Mouse (Mus musculus) neural tube, embryonic 12.5 days (tissue): ENCODE measurements at regions not wholly inside any gene's neighbourhood (a gene's known extent, or its start where the extent isn't known, plus 50 kb on each side); places are given as distances from the start of the nearest gene placed in this dataset.

Experiments
- ATAC-seq: fragments of 200-750 bp; cut with Nextera tagmentation; 2 replicates; pipeline ENCODE4 v1.8.0; 2017; ENCODE audit warnings: low read depth, mild to moderate bottlenecking, moderate TSS enrichment, moderate library complexity; ENCODE audit not compliant: low FRiP score
- H3K27ac ChIP-seq: fragments of 300-500 bp; sonication (generic); 2 replicates; pipeline ENCODE4 v1.5.1; 2016
- H3K27me3 ChIP-seq: fragments of 300-500 bp; sonication (generic); replicated peaks from 2 replicates; pipeline ENCODE4 v1.6.1; 2016; ENCODE audit warnings: mild to moderate bottlenecking
- H3K36me3 ChIP-seq: fragments of 300-500 bp; sonication (generic); 2 replicates; pipeline ENCODE4 v1.6.1; 2016; ENCODE audit warnings: mild to moderate bottlenecking
- H3K4me1 ChIP-seq: fragments of 300-500 bp; sonication (generic); 2 replicates; pipeline ENCODE4 v1.6.1; 2016
- H3K4me2 ChIP-seq: fragments of 300-500 bp; sonication (generic); replicated peaks from 2 replicates; pipeline ENCODE4 v1.6.1; 2016; ENCODE audit warnings: mild to moderate bottlenecking
- H3K4me3 ChIP-seq: fragments of 300-500 bp; sonication (generic); 2 replicates; pipeline ENCODE4 v1.5.1; 2016
- H3K9ac ChIP-seq: fragments of 300-500 bp; sonication (generic); 2 replicates; pipeline ENCODE4 v1.6.1; 2016; ENCODE audit warnings: mild to moderate bottlenecking
- H3K9me3 ChIP-seq: fragments of 300-500 bp; sonication (generic); 2 replicates; pipeline ENCODE4 v1.6.1; 2016; ENCODE audit warnings: mild to moderate bottlenecking
- WGBS: fragments of 180-500 bp; shearing (Covaris S2); methylation state at CpG from one replicate; pipeline ENCODE4 v1.1.7; 2016; 5-methylcytosine and 5-hydroxymethylcytosine counted together

- H3K36me3 ChIP-seq = no peaks in the 10 kb centered on the region
- no peak overlapping the region for H3K9ac ChIP-seq
- no peak for ATAC-seq
- H3K9me3 ChIP-seq = no peaks in the 10 kb centered on the region
- H3K27me3 ChIP-seq = no peaks in the 10 kb centered on the region
- H3K4me3 ChIP-seq = no peak overlapping the region
- H3K4me2 ChIP-seq = no peak overlapping the region
- no peaks in the 10 kb centered on the region for H3K4me1 ChIP-seq
- 75% methylated on average over 2 of the region's 2 CpGs for WGBS
- no peak overlapping the region for H3K27ac ChIP-seq
These were observed 90.1 kb upstream of the Rasgrp1 start for GRCm38 (mm10) chr2:117432923-117433322.

DNA sequence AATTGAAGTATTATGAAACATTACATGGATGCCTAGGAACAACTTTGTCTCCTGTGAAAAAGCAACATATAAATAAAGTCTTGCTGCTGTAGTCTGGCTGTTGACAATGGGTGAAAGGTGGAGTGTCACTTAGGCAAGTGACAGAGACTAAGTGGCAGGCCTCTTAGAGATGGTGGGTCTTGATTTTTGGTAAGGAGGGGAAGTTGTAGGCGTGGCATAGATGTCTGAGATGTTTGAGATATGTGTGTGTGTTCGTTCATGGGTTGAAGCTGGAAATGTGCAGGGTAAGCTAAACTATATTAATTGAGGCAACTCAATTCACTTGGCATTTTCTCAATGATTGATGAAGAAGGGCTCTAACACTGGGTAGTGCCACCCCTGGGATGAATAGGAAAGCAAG, 90.7 kb upstream of the Rasgrp1 start:
- Histone ChIP-seq H3K27me3 (no peaks in the 10 kb centered on the region), H3K4me3 (no peak overlapping the region), H3K4me1 (no peaks in the 10 kb centered on the region), H3K9ac (no peak overlapping the region), H3K36me3 (no peaks in the 10 kb centered on the region), H3K9me3 (no peaks in the 10 kb centered on the region), H3K27ac (no peak overlapping the region), H3K4me2 (no peak overlapping the region)
- WGBS = 85% methylated on average over 2 of the region's 2 CpGs
- ATAC-seq = no peak

DNA sequence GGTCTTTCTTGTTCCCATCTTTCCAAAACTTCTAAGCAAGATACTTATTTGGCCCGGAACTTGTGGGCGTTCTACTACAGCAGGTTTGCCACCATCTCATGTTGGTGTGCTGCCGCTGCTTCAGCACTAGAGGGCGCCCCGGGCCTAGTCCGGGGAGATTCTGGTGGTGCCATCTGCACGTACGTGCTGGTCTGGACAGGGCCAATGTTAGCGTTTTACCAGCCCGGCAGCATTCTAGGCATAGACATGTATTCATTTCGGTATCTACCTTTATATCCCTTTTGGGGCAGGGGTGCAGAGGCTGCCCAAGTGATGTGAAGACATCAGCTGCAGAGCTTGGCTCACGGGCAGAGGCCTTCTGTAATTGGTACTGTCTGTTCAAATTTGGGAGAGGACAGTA, 95.3 kb upstream of the Rasgrp1 start:
- Histone ChIP-seq H3K27ac (no peak overlapping the region), H3K36me3 (no peaks in the 10 kb centered on the region), H3K4me1 (no peaks in the 10 kb centered on the region), H3K9ac (no peak overlapping the region), H3K9me3 (no peaks in the 10 kb centered on the region), H3K4me2 (no peak overlapping the region), H3K27me3 (no peaks in the 10 kb centered on the region), H3K4me3 (no peak overlapping the region)
- no peak for ATAC-seq
- WGBS = 86% methylated on average over 12 of the region's 12 CpGs

GRCm38 (mm10) chr2:117438586-117439371, 96.0 kb upstream of the Rasgrp1 start:
- Histone ChIP-seq H3K9me3 (no peaks in the 10 kb centered on the region), H3K4me1 (no peaks in the 10 kb centered on the region), H3K4me3 (no peak overlapping the region), H3K4me2 (no peak overlapping the region), H3K27ac (no peak overlapping the region), H3K36me3 (no peaks in the 10 kb centered on the region), H3K27me3 (no peaks in the 10 kb centered on the region), H3K9ac (no peak overlapping the region)
- peak; percentile 84 for ATAC-seq
- 66% methylated on average over 8 of the region's 8 CpGs for WGBS

DNA sequence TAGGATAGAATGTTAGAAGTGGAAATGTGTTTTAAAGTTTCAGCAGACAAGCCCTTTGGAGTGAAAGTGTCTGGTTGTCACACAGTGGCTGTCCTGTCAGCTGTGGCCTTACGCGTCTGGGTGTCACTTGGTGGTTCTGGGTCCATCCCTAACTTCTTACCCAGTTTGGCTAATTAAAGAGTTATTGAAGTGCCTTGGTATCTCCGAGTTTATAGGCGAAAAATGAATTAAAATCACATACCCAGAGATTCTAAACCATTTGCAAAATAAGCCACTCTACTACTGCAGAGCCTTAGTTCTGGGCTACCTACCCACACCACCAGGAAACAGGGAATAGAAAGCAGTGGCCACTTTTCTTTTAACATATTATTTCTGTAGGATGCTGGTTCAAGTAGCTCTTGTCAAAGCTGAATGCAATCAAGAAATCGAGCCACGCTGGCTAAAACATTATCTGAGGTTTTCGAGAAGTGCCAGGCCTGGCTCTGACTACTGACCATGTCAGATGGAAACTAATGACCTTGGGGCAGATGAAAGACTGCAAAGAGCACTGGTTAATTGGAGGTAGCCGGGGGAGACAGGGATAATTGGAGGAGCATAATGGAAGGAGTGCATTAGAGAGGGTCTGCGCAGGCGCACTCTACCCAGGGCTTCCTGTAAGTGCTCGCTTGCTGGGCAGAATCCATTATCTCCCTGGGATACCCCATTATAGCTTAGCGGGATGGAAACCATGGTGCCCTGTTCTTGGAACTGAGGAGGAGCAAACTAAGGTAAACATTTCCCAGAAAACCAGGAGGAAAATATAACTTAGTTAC, 96.8 kb upstream of the Rasgrp1 start:
- H3K27ac ChIP-seq = no peak overlapping the region

DNA sequence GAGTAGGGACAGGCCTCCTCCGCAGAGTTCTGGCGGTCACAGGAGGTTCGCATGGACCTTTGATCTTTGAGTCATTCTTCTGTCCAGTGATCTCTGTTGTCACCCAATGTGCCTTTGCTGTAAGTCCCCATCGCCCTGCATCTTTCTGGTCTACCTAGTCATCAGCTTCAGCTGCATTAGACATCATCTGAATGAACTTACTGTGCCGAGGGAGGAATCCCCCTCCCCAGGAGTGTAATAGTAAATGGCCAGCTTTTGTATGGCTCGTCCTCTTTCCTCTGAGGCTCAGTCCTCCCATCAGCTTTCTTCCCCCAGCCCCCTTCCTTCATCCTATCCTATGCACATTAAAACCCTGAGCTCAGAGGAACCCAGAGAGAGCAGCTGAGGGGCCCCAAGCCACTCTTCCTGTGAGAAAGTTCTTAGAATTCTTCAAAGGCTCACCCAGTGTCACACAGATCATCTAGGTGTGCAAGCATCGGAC, 98.0 kb upstream of the Rasgrp1 start:
- no peaks in the 10 kb centered on the region for H3K4me1 ChIP-seq
- ATAC-seq = no peak
- H3K4me2 ChIP-seq = no peak overlapping the region
- no peaks in the 10 kb centered on the region for H3K9me3 ChIP-seq
- no peak overlapping the region for H3K4me3 ChIP-seq
- H3K36me3 ChIP-seq = no peaks in the 10 kb centered on the region
- H3K27ac ChIP-seq = no peak overlapping the region
- 81% methylated on average over 7 of the region's 7 CpGs for WGBS
- H3K27me3 ChIP-seq = no peaks in the 10 kb centered on the region
- no peak overlapping the region for H3K9ac ChIP-seq

More for the DNA sequence above, 96.8 kb upstream of the Rasgrp1 start:
- H3K36me3 ChIP-seq = no peaks in the 10 kb centered on the region
- no peak overlapping the region for H3K4me2 ChIP-seq
- H3K4me1 ChIP-seq = no peaks in the 10 kb centered on the region
- no peaks in the 10 kb centered on the region for H3K9me3 ChIP-seq
- no peak overlapping the region for H3K4me3 ChIP-seq
- no peaks in the 10 kb centered on the region for H3K27me3 ChIP-seq
- no peak overlapping the region for H3K9ac ChIP-seq
- WGBS = 51% methylated on average over 12 of the region's 12 CpGs
- ATAC-seq = peak; percentile 75

GRCm38 (mm10) chr2:117442862-117443261, 100.1 kb upstream of the Rasgrp1 start:
- Histone ChIP-seq H3K27me3 (no peaks in the 10 kb centered on the region), H3K36me3 (no peaks in the 10 kb centered on the region), H3K9me3 (no peaks in the 10 kb centered on the region), H3K4me1 (no peaks in the 10 kb centered on the region), H3K27ac (no peak overlapping the region), H3K4me3 (no peak overlapping the region), H3K9ac (no peak overlapping the region), H3K4me2 (no peak overlapping the region)
- WGBS = 83% methylated on average over 4 of the region's 4 CpGs
- ATAC-seq = no peak

DNA sequence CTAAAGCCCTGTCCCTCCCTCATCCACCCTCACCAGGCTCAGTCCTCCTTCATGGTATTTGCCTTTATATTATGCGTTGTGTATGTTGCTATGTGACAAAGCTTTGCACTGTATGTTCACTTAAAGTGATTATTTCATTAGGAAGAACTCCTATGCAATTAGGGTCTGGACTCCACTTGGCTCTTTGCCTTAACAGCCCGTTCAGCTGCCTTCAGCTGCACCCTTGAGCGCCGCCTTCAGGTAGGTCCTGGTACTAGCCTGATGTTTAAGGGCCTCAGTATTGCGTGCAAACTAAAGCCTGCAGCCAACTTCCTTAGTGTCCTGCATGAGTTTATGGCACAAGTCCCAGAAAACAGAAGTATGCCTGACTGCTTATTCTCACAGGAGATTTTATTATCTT, 101.9 kb upstream of the Rasgrp1 start:
- H3K27ac ChIP-seq = no peak overlapping the region
- H3K36me3 ChIP-seq = no peaks in the 10 kb centered on the region
- no peaks in the 10 kb centered on the region for H3K27me3 ChIP-seq
- WGBS = 31% methylated on average over 5 of the region's 5 CpGs
- H3K9me3 ChIP-seq = no peaks in the 10 kb centered on the region
- no peak for ATAC-seq
- H3K4me3 ChIP-seq = no peak overlapping the region
- H3K4me2 ChIP-seq = no peak overlapping the region
- no peaks in the 10 kb centered on the region for H3K4me1 ChIP-seq
- no peak overlapping the region for H3K9ac ChIP-seq

GRCm38 (mm10) chr2:117446876-117447275, 104.1 kb upstream of the Rasgrp1 start:
- 88% methylated on average over 4 of the region's 4 CpGs for WGBS
- no peak overlapping the region for H3K27ac ChIP-seq
- H3K4me2 ChIP-seq = no peak overlapping the region
- H3K9ac ChIP-seq = no peak overlapping the region
- H3K27me3 ChIP-seq = no peaks in the 10 kb centered on the region
- H3K4me3 ChIP-seq = no peak overlapping the region
- ATAC-seq = no peak
- H3K9me3 ChIP-seq = no peaks in the 10 kb centered on the region
- H3K36me3 ChIP-seq = no peaks in the 10 kb centered on the region
- no peaks in the 10 kb centered on the region for H3K4me1 ChIP-seq

GRCm38 (mm10) chr2:117450172-117450865, 107.5 kb upstream of the Rasgrp1 start:
- no peaks in the 10 kb centered on the region for H3K4me1 ChIP-seq
- WGBS = 60% methylated on average over 7 of the region's 7 CpGs
- ATAC-seq = no peak

DNA sequence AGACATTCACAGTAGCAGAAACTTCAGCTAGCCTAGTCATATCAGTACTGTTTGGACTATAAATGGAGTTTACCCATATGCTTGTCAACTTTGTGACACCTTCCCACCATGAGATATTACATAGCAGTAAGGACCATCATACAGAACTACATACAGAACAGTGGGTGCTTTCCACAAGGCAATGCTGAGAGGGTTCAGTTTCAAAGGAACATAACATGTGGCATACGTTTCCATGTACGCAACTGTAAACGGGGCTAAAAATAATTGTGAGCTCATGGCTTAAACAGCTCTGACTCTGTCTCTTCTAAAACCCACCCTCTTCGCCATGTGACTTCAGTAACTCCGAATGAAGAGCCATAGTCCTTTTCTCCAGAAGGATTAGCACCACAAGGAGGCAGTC, 109.0 kb upstream of the Rasgrp1 start:
- H3K27ac ChIP-seq = no peak overlapping the region
- H3K9me3 ChIP-seq = no peaks in the 10 kb centered on the region
- WGBS = 89% methylated on average over 5 of the region's 5 CpGs
- no peak for ATAC-seq
- no peak overlapping the region for H3K4me2 ChIP-seq
- H3K27me3 ChIP-seq = no peaks in the 10 kb centered on the region
- no peaks in the 10 kb centered on the region for H3K36me3 ChIP-seq
- no peak overlapping the region for H3K4me3 ChIP-seq
- no peak overlapping the region for H3K9ac ChIP-seq
- H3K4me1 ChIP-seq = peaks cover 5% of the 10 kb centered on the region

More at GRCm38 (mm10) chr2:117450172-117450865, 107.5 kb upstream of the Rasgrp1 start:
- no peak overlapping the region for H3K4me3 ChIP-seq
- H3K9me3 ChIP-seq = no peaks in the 10 kb centered on the region
- H3K27ac ChIP-seq = no peak overlapping the region
- H3K4me2 ChIP-seq = no peak overlapping the region
- H3K27me3 ChIP-seq = no peaks in the 10 kb centered on the region
- no peak overlapping the region for H3K9ac ChIP-seq
- no peaks in the 10 kb centered on the region for H3K36me3 ChIP-seq

DNA sequence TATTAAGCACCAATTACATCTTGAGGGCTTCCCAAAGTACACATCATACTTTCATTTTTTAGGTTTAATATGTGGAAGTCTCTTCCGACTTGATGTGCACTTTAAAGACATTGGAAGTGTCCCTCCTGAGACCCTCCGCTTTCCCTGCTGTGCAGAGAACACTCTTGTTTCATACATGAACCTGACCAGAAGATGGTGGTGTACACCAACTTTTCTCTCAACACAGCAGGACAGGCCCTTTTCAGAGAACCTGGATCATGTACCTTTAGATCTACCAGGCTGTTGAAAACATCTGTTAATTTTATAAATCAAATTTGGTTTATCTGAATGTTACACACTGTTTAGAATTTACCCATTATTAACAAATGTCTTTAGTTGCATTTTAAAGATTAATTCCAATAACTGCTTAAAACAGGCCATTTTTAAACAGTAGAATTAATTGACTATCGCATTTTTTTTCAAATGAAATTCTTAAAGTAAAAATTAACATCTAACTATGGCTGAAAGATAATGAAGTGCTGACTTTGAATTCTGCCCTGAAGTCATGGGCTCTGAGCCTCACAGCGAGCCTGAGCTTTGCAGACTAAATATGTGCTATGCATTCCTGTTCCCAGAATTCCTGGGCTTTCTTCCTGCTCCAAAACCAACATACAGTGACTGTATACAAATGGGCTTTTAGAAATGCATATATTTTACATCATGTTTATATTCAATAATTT, 112.4 kb upstream of the Rasgrp1 start:
- 78% methylated on average over 4 of the region's 4 CpGs for WGBS
- Histone ChIP-seq H3K4me2 (no peak overlapping the region), H3K36me3 (no peaks in the 10 kb centered on the region), H3K4me3 (no peak overlapping the region), H3K27ac (no peak overlapping the region), H3K4me1 (peaks cover 5% of the 10 kb centered on the region), H3K27me3 (no peaks in the 10 kb centered on the region), H3K9ac (no peak overlapping the region), H3K9me3 (no peaks in the 10 kb centered on the region)
- ATAC-seq = no peak
